Mouse (Mus musculus): ENCODE data around the gene Cmc1. TPM values are rescaled to one million over a fixed set of nuclear protein-coding genes. Genes with fewer than 3 reads are reported as not detected.

Cmc1 gene
- 10 to 100 TPM; 32.8 to 40.3 TPM for total RNA-seq (2021)
- long read RNA-seq, experiment 1, transcript Cmc1-201 (4 exons, 1,169 nt), result major isoform, 22 of 26 reads
- long read RNA-seq, experiment 1, partial matches to known transcripts, result 1 of 26 reads
- long read RNA-seq, experiment 1, other reads (novel, unspliced or antisense), result 3 of 26 reads
- long read RNA-seq, experiment 2, transcript Cmc1-201 (4 exons, 1,169 nt), result major isoform, 17 of 21 reads
- long read RNA-seq, experiment 2, partial matches to known transcripts, result 1 of 21 reads
- long read RNA-seq, experiment 2, other reads (novel, unspliced or antisense), result 3 of 21 reads

- peak; percentile 86 to 90 for DNase-seq (ENCODE audit: low spot score in 2 of 2)
Measured at GRCm38 (mm10) chr9:118149407-118150402, at the start of gene Cmc1. Gene Cmc1, minus strand, starts transcription at chr9:118150177.

GRCm38 (mm10) chr9:118198557-118198956 is 48.6 kb upstream of the Cmc1 start:
- no peak for DNase-seq (ENCODE audit: low spot score in 2 of 2)

- DNase-seq (ENCODE audit: low spot score in 2 of 2), result no peak
Measured at GRCm38 (mm10) chr9:118196661-118197390, 46.8 kb upstream of the Cmc1 start.

GRCm38 (mm10) chr9:118193263-118193662 is 43.3 kb upstream of the Cmc1 start:
- no peak for DNase-seq (ENCODE audit: low spot score in 2 of 2)

GRCm38 (mm10) chr9:118191276-118191675 is 41.3 kb upstream of the Cmc1 start:
- DNase-seq (ENCODE audit: low spot score in 2 of 2), result no peak

GRCm38 (mm10) chr9:118188374-118188773 is 38.4 kb upstream of the Cmc1 start:
- DNase-seq (ENCODE audit: low spot score in 2 of 2), result no peak

GRCm38 (mm10) chr9:118187420-118187819 is 37.4 kb upstream of the Cmc1 start:
- no peak for DNase-seq (ENCODE audit: low spot score in 2 of 2)

GRCm38 (mm10) chr9:118186776-118187175 is 36.8 kb upstream of the Cmc1 start:
- no peak for DNase-seq (ENCODE audit: low spot score in 2 of 2)

- no peak for DNase-seq (ENCODE audit: low spot score in 2 of 2)
Measured at GRCm38 (mm10) chr9:118179136-118180025, 29.4 kb upstream of the Cmc1 start.

GRCm38 (mm10) chr9:118176687-118177086 is 26.7 kb upstream of the Cmc1 start:
- DNase-seq (ENCODE audit: low spot score in 2 of 2), result no peak

- DNase-seq (ENCODE audit: low spot score in 2 of 2), result no peak
Measured at GRCm38 (mm10) chr9:118175411-118175810, 25.4 kb upstream of the Cmc1 start.

- DNase-seq (ENCODE audit: low spot score in 2 of 2), result no peak
Measured at GRCm38 (mm10) chr9:118173086-118173485, 23.1 kb upstream of the Cmc1 start.

- no peak for DNase-seq (ENCODE audit: low spot score in 2 of 2)
Measured at GRCm38 (mm10) chr9:118168544-118168943, 18.6 kb upstream of the Cmc1 start.

GRCm38 (mm10) chr9:118167606-118168005 is 17.6 kb upstream of the Cmc1 start:
- no peak for DNase-seq (ENCODE audit: low spot score in 2 of 2)

- DNase-seq (ENCODE audit: low spot score in 2 of 2), result no peak
Measured at GRCm38 (mm10) chr9:118161536-118161935, 11.6 kb upstream of the Cmc1 start.

GRCm38 (mm10) chr9:118159936-118160335 is 10.0 kb upstream of the Cmc1 start:
- DNase-seq (ENCODE audit: low spot score in 2 of 2), result no peak

GRCm38 (mm10) chr9:118158201-118158600 is 8.2 kb upstream of the Cmc1 start:
- no peak for DNase-seq (ENCODE audit: low spot score in 2 of 2)

- DNase-seq (ENCODE audit: low spot score in 2 of 2), result no peak
Measured at GRCm38 (mm10) chr9:118157234-118157633, 7.3 kb upstream of the Cmc1 start.

- no peak for DNase-seq (ENCODE audit: low spot score in 2 of 2)
Measured at GRCm38 (mm10) chr9:118154666-118155065, 4.7 kb upstream of the Cmc1 start.

GRCm38 (mm10) chr9:118151221-118151507 is 1.2 kb upstream of the Cmc1 start:
- no peak for DNase-seq (ENCODE audit: low spot score in 2 of 2)

Data from adrenal gland, postnatal 4 days (tissue).